Mouse (Mus musculus): ENCODE results near the gene Grik3. TPM values are rescaled to one million over a fixed set of nuclear protein-coding genes. Genes with fewer than 3 reads are reported as not detected.
A peak's percentile ranks its signal among the peaks of the same experiment; 100 is the strongest.

The Grik3 gene
- polyA plus RNA-seq, 1 experiment from 2014 or later: not detected

- DNase-seq (ENCODE audit: low read depth, low spot score): no peak
- peak; percentile 24 for TF ChIP-seq CTCF (IDR thresholded peaks at IDR 0.05)
- ChIA-PET CTCF (interaction anchor here (0.7 kb wide), 1 partner anchor 24 kb away, joined by 3 read pairs; no protein-coding TSS in a partner anchor), POLR2A (no interaction called here)
- no peak for ATAC-seq
- no peaks in the 10 kb centered on the region for H3K27me3 ChIP-seq
- in situ Hi-C loops (cut with MboI; ENCODE audit: low pct_unique_long_range_greater_than_20kb): no loop called here
These were observed 128.2 kb downstream of the Grik3 start for GRCm38 (mm10) chr4:125618524-125619320.

GRCm38 (mm10) chr4:125624885-125625678 lies 134.6 kb downstream of the Grik3 start:
- no peak for ATAC-seq
- no peak for DNase-seq (ENCODE audit: low read depth, low spot score)
- no peaks in the 10 kb centered on the region for H3K27me3 ChIP-seq
- CTCF ChIA-PET: no interaction called here
- in situ Hi-C loops (cut with MboI; ENCODE audit: low pct_unique_long_range_greater_than_20kb): no loop called here
- POLR2A ChIA-PET: no interaction called here
- TF ChIP-seq CTCF (IDR thresholded peaks at IDR 0.05): no peak

- ATAC-seq: no peak
- POLR2A ChIA-PET: no interaction called here
- CTCF ChIA-PET: no interaction called here
- no peaks in the 10 kb centered on the region for H3K27me3 ChIP-seq
- no peak for TF ChIP-seq CTCF (IDR thresholded peaks at IDR 0.05)
- DNase-seq (ENCODE audit: low read depth, low spot score): no peak
- in situ Hi-C loops (cut with MboI; ENCODE audit: low pct_unique_long_range_greater_than_20kb): no loop called here
These were observed 139.0 kb downstream of the Grik3 start for GRCm38 (mm10) chr4:125629544-125629943.

GRCm38 (mm10) chr4:125635037-125635436 lies 144.5 kb downstream of the Grik3 start:
- H3K27me3 ChIP-seq: no peaks in the 10 kb centered on the region
- TF ChIP-seq CTCF (IDR thresholded peaks at IDR 0.05): no peak
- ChIA-PET CTCF (no interaction called here), POLR2A (no interaction called here)
- in situ Hi-C loops (cut with MboI; ENCODE audit: low pct_unique_long_range_greater_than_20kb): no loop called here
- ATAC-seq (no peak), DNase-seq (ENCODE audit: low read depth, low spot score) (no peak)

- TF ChIP-seq CTCF (IDR thresholded peaks at IDR 0.05): no peak
- in situ Hi-C loops (cut with MboI; ENCODE audit: low pct_unique_long_range_greater_than_20kb): no loop called here
- ATAC-seq (no peak), DNase-seq (ENCODE audit: low read depth, low spot score) (no peak)
- ChIA-PET POLR2A (no interaction called here), CTCF (no interaction called here)
- no peaks in the 10 kb centered on the region for H3K27me3 ChIP-seq
These were observed 146.3 kb downstream of the Grik3 start for GRCm38 (mm10) chr4:125636616-125637304.

- no peak for ATAC-seq
- no peaks in the 10 kb centered on the region for H3K27me3 ChIP-seq
- CTCF ChIA-PET: no interaction called here
- POLR2A ChIA-PET: no interaction called here
- TF ChIP-seq CTCF (IDR thresholded peaks at IDR 0.05): no peak
- in situ Hi-C loops (cut with MboI; ENCODE audit: low pct_unique_long_range_greater_than_20kb): no loop called here
- DNase-seq (ENCODE audit: low read depth, low spot score): no peak
These were observed 146.9 kb downstream of the Grik3 start for GRCm38 (mm10) chr4:125637364-125637763.

GRCm38 (mm10) chr4:125640520-125640919 lies 150.0 kb downstream of the Grik3 start:
- ChIA-PET CTCF (no interaction called here), POLR2A (no interaction called here)
- no peak for DNase-seq (ENCODE audit: low read depth, low spot score)
- TF ChIP-seq CTCF (IDR thresholded peaks at IDR 0.05): no peak
- in situ Hi-C loops (cut with MboI; ENCODE audit: low pct_unique_long_range_greater_than_20kb): no loop called here
- ATAC-seq: no peak
- no peaks in the 10 kb centered on the region for H3K27me3 ChIP-seq

GRCm38 (mm10) chr4:125640921-125641663 lies 150.6 kb downstream of the Grik3 start:
- TF ChIP-seq CTCF (IDR thresholded peaks at IDR 0.05): no peak
- no peak for ATAC-seq
- in situ Hi-C loops (cut with MboI; ENCODE audit: low pct_unique_long_range_greater_than_20kb): no loop called here
- H3K27me3 ChIP-seq: no peaks in the 10 kb centered on the region
- no peak for DNase-seq (ENCODE audit: low read depth, low spot score)
- ChIA-PET POLR2A (no interaction called here), CTCF (no interaction called here)

- ChIA-PET POLR2A (no interaction called here), CTCF (no interaction called here)
- H3K27me3 ChIP-seq: no peaks in the 10 kb centered on the region
- ATAC-seq (no peak), DNase-seq (ENCODE audit: low read depth, low spot score) (no peak)
- in situ Hi-C loops (cut with MboI; ENCODE audit: low pct_unique_long_range_greater_than_20kb): no loop called here
- no peak for TF ChIP-seq CTCF (IDR thresholded peaks at IDR 0.05)
These were observed 154.4 kb downstream of the Grik3 start for GRCm38 (mm10) chr4:125644581-125645568.

All from Patski (cell line).